Mouse (Mus musculus): ENCODE data around the gene Pgm2l1. TPM values are rescaled to one million over a fixed set of nuclear protein-coding genes. Genes with fewer than 3 reads are reported as not detected.

The Pgm2l1 gene
- polyA plus RNA-seq (2016; fragmentation: Nextera tagmentation; extraction: Ambion mirVana): 8.0 and 8.9 TPM in 2 replicates

DNA sequence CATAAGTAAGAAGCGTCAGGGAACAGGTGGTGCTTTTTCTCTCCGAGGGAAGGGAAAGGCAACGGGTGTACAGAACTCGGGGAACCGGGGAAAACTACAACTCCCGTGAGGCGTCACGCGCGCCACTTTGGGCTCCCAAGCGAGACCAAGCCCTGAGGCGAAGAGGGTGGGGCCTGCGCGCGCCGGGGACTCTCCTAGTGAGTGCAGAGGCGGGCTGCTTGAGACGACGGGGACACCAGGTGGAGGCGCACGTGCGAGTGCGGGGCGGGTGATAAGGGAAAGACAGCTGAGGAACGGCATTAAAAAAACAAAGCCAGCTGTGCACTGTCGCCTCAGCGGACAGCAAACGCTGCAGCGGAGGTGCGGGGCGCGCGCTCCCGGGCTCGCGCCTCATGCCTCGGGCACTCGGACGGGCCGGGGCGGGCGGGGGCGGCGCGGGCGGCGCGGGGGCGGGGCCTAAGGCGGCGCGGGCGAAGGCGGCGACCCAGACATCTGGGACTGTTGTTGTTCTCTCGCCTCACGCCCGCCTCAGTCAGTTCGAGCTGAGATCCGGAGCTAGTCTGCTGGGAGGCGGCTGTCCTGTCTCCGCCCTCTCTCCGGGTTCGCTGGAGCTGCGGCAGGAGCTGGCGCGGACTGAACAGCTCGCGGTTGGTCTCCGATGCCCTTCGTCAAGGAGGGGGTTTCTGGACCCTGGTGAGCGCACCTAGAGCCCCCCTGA is at the start of gene Pgm2l1:
Gene Pgm2l1, plus strand, starts transcription at position 237 of the 718 bp plus-strand sequence.
- WGBS: under 1% methylated on average over 66 of the region's 72 CpGs
- peak within 1 kb of the TSS; percentile 85 for H3K4me2 ChIP-seq
- H3K9me3 ChIP-seq: no peaks in the 10 kb centered on the region
- peak; percentile 99 for ATAC-seq (ENCODE audit: low FRiP score)
- H3K36me3 ChIP-seq (replicated peaks): no peaks in the 10 kb centered on the region
- H3K4me3 ChIP-seq (replicated peaks): peak within 1 kb of the TSS; percentile 79
- peak within 1 kb of the TSS; percentile 84 for H3K9ac ChIP-seq
- peaks cover 11% of the 10 kb centered on the region; the same call in 1 of the 2 replicates for H3K4me1 ChIP-seq
- no peaks in the 10 kb centered on the region for H3K27me3 ChIP-seq
- H3K27ac ChIP-seq: peak within 1 kb of the TSS; percentile 90

DNA sequence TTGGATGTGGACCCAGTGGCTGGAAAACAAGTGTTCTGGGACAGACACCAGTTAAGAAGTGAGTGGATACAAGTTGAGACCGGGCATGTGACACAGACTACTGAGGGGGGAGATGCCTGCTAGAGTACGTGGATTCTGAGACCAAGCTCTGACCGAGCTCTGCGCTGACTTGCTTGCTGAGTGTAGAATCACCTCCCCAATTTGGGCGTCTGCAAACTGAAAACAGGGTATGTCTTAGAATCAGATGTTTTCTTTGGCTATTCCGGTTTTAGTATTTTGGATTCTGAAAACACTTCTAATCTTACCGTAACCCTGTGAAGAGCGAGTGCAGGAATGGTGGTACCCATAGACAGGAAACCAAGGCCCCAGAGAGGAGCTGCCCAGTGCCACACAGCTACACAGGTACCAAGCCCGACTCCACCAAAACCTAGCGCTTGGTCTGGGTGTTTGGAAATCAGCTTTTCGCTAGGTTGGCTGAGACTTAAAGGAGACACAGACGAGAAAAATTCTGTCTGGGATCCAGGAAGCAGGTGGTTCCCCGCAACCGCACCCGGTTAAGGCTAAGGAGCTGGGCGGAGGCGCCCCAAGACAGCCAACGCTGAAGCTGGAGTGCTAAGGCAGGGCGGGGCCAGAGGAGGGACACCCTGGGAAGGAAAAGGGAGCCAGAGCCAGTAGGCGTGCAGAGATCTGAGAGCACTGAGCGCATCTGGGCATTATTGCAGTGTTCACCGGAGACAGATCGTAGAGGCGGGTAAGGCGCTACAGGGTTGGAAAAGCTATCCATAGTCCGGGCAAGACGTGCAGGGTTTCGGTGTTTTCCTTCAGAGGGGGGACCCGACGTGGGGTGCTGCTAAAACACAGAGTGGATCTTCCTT is 48.9 kb upstream of the Pgm2l1 start:
- H3K9ac ChIP-seq: peak overlapping the region; percentile 21; the same call in 1 of the 2 replicates
- peaks cover 59% of the 10 kb centered on the region for H3K27me3 ChIP-seq
- WGBS: 11% methylated on average over 30 of the region's 30 CpGs

DNA sequence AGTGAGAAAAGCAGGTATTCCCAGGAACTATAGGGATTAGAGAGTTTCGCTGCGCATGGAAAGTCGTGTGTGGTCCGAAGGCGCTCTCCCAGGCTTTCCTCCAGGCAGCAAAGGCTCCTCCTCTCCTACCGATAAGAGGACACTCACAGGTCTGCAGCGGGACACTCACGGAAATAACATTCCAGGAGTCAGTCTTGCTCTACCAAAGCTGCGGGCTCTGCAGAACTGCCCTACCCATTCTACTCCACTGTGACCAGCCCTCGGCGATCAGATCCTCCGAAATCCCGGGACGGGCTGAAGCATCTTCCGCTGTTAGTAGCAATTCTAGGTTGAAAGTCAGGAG is 48.3 kb upstream of the Pgm2l1 start:
- peak overlapping the region; percentile 33 for H3K4me3 ChIP-seq (replicated peaks)
- 2% methylated on average over 15 of the region's 15 CpGs for WGBS
- no peaks in the 10 kb centered on the region for H3K36me3 ChIP-seq (replicated peaks)
- H3K9ac ChIP-seq: peak overlapping the region; percentile 21; the same call in 1 of the 2 replicates
- H3K4me2 ChIP-seq: peak overlapping the region; percentile 59
- no peak for ATAC-seq (ENCODE audit: low FRiP score)
- H3K27me3 ChIP-seq: peaks cover 59% of the 10 kb centered on the region
- peaks cover 11% of the 10 kb centered on the region; the same call in 1 of the 2 replicates for H3K4me1 ChIP-seq
- H3K27ac ChIP-seq: no peak overlapping the region
- no peaks in the 10 kb centered on the region for H3K9me3 ChIP-seq

More for the DNA sequence above, 48.9 kb upstream of the Pgm2l1 start:
- 0 out of 2 replicates have a peak, but pooled peaks have one; percentile 30 for ATAC-seq (ENCODE audit: low FRiP score)
- Histone ChIP-seq H3K36me3 (replicated peaks) (no peaks in the 10 kb centered on the region), H3K4me2 (peak overlapping the region; percentile 59), H3K4me1 (peaks cover 11% of the 10 kb centered on the region; the same call in 1 of the 2 replicates), H3K4me3 (replicated peaks) (peak overlapping the region; percentile 33), H3K9me3 (no peaks in the 10 kb centered on the region), H3K27ac (no peak overlapping the region)

DNA sequence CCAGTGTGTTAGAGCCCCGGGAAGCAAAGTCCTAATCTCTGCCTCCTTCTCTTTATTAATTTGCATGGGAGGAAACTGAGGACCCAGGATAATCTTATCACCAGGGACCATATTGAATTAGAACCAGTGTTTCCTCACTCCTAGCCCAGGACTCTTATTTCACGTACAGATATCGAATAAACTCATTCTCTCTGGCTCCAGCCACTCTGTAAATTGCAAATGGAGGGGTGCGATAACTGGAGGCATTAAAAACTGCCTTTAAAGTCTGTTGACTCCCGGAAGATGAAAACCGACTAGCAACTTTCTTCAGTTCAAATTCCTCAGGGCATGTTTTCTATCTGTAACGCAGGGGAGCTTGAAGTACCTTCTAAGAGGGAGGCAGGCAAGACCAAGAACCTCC is 47.8 kb upstream of the Pgm2l1 start:
- H3K9me3 ChIP-seq: no peaks in the 10 kb centered on the region
- H3K4me1 ChIP-seq: peaks cover 11% of the 10 kb centered on the region; the same call in 1 of the 2 replicates
- ATAC-seq (ENCODE audit: low FRiP score): no peak
- H3K36me3 ChIP-seq (replicated peaks): no peaks in the 10 kb centered on the region
- H3K9ac ChIP-seq: no peak overlapping the region
- H3K4me2 ChIP-seq: no peak overlapping the region
- peak overlapping the region; percentile 33; the same call in 1 of the 2 replicates for H3K4me3 ChIP-seq (replicated peaks)
- peaks cover 59% of the 10 kb centered on the region for H3K27me3 ChIP-seq
- H3K27ac ChIP-seq: no peak overlapping the region
- WGBS: 64% methylated on average over 7 of the region's 7 CpGs

DNA sequence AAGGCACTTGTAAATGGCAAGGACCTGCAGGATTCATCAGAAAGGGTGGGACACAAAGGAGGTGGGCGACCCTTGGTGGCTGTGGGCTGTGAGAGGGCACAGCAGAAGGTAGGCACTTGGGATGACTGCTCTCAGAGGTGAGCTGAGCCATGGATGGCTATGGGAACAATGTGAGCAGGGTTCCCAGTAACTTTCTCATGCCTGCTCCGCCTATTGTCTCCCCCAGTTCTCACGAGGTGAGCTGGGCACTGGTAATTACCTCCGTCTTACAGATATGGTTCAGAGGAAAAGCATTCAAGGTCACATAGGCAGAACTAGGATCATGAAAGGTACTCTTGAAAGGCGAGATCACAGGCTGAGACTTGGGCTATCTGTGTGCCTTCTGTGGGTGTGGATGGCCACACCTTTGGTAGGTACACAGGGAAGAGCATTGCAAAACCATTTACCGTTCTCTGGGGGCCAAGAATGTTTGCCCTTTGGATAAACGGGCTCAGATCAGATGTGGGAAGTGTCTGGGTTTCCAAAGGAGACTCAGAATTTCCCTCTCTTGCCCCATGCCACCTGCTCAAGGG is 47.3 kb upstream of the Pgm2l1 start:
- H3K27me3 ChIP-seq: peaks cover 59% of the 10 kb centered on the region
- peaks cover 11% of the 10 kb centered on the region; the same call in 1 of the 2 replicates for H3K4me1 ChIP-seq
- 78% methylated on average over 7 of the region's 7 CpGs for WGBS
- no peak overlapping the region for H3K27ac ChIP-seq
- no peak overlapping the region for H3K9ac ChIP-seq
- no peak overlapping the region for H3K4me2 ChIP-seq
- H3K9me3 ChIP-seq: no peaks in the 10 kb centered on the region
- ATAC-seq (ENCODE audit: low FRiP score): no peak
- H3K4me3 ChIP-seq (replicated peaks): no peak overlapping the region
- H3K36me3 ChIP-seq (replicated peaks): no peaks in the 10 kb centered on the region

DNA sequence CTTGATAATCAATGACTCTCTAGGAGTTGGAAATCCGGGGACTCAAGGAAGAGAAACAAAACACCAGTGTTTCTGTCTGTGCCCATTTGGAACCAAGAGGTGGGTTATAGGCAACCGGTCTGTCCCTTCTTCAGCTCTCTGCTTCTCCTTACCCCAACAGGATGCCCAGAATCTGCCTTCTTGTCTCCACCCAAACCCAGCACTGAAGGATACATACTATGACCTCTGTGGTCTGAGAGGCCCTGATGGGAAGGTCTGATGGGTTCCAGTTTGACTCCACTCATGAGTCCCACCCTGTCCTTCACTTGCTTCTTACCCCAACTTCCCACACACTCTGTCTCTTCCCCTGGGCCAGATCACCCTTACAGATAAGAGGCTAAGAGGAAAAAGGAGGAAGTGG is 46.0 kb upstream of the Pgm2l1 start:
- Histone ChIP-seq H3K4me3 (replicated peaks) (no peak overlapping the region), H3K9ac (no peak overlapping the region), H3K36me3 (replicated peaks) (no peaks in the 10 kb centered on the region), H3K4me2 (no peak overlapping the region), H3K27me3 (peaks cover 55% of the 10 kb centered on the region), H3K4me1 (peaks cover 11% of the 10 kb centered on the region; the same call in 1 of the 2 replicates), H3K9me3 (no peaks in the 10 kb centered on the region), H3K27ac (no peak overlapping the region)
- whole genome bisulfite sequencing: 83% methylated on average over 2 of the region's 2 CpGs
- ATAC-seq (ENCODE audit: low FRiP score): no peak

DNA sequence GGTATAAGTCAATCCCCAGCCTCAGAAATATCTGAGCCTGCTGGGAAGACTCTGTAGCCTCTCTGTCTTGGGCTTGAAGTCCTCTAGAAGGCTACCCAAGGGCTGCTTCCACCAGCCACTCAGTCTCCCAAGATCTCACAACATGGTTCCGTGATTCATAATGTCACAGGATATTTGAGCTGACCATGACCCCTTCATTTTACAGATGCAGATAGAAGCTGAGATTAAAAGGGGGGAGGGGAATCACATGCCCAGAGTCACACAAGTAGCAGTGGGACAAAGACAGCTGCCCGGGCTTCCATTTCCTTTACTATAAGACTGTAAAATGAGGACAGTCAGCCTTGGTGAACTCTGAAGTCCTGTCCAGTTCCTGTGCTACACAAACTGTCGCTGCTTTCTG is 45.6 kb upstream of the Pgm2l1 start:
- H3K36me3 ChIP-seq (replicated peaks): no peaks in the 10 kb centered on the region
- 82% methylated on average over 3 of the region's 3 CpGs for WGBS
- H3K4me3 ChIP-seq (replicated peaks): no peak overlapping the region
- no peak overlapping the region for H3K4me2 ChIP-seq
- H3K27me3 ChIP-seq: peaks cover 54% of the 10 kb centered on the region
- no peak overlapping the region for H3K27ac ChIP-seq
- ATAC-seq (ENCODE audit: low FRiP score): no peak
- no peak overlapping the region for H3K9ac ChIP-seq
- peaks cover 11% of the 10 kb centered on the region; the same call in 1 of the 2 replicates for H3K4me1 ChIP-seq
- no peaks in the 10 kb centered on the region for H3K9me3 ChIP-seq

DNA sequence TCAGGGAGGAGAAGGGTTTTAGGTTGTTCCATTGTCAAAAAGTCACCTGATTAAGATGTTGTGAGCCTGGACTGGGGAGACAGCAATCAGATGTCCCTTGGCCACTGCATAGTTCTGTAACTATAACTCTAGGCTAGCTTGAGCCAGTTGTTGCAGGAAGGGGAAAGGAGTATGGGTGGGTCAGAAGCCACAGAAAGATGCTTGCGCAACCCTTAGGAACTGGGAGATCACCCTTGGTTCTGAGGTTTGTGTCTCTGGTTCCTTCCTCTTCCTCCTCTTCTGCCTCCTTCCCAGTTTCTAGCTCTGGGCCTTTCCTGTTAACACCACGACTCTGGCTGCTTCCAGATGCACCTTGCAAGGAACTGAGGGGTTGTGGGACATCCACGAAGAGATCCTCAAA is 44.8 kb upstream of the Pgm2l1 start:
- Histone ChIP-seq H3K9ac (no peak overlapping the region), H3K36me3 (replicated peaks) (no peaks in the 10 kb centered on the region)
- WGBS: 80% methylated on average over 3 of the region's 3 CpGs

DNA sequence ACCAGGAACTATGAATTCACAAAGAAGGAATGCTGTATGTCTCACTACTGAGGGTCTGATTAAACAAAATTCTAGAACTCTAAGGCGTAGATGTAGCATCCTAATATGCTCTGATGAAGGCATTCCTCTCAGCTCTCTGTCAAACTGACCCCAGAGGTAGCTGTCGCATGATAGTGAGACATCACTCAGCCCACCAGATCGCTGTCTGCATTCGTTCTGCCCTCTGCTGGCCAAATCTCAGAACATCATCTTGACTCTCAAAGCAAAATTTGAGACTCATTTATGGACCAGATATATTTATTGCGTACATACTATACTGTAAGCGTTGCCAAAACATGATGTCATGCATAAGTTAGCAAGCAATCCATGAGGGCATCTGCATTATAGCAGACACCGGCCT is 39.6 kb upstream of the Pgm2l1 start:
- WGBS: 27% methylated on average over 7 of the region's 7 CpGs
- no peak for ATAC-seq (ENCODE audit: low FRiP score)
- H3K9ac ChIP-seq: no peak overlapping the region

More for the DNA sequence above, 44.8 kb upstream of the Pgm2l1 start:
- Histone ChIP-seq H3K27me3 (peaks cover 46% of the 10 kb centered on the region), H3K4me3 (replicated peaks) (no peak overlapping the region), H3K27ac (no peak overlapping the region), H3K9me3 (no peaks in the 10 kb centered on the region), H3K4me1 (peaks cover 11% of the 10 kb centered on the region; the same call in 1 of the 2 replicates), H3K4me2 (no peak overlapping the region)
- no peak for ATAC-seq (ENCODE audit: low FRiP score)

DNA sequence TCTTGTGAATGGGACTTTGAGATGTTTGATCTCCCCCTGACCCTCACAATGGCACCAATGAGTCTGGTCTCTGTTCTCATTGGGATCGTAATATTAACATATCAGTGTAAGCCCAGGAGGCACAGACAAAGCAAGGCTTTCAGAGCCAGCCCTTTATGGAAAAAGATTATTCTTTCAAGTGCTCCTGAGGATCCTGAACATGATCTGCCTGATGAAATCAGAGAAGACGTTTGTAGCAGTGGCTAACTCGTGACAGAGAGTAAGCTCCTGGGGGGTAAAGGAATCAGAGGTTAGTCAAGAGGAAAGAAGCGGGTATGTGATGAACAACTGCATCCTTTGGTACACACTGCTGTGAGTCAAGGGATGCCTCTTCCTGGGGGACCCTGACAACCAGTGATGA is 37.0 kb upstream of the Pgm2l1 start:
- no peak for ATAC-seq (ENCODE audit: low FRiP score)
- no peaks in the 10 kb centered on the region for H3K9me3 ChIP-seq
- no peak overlapping the region for H3K9ac ChIP-seq
- no peak overlapping the region for H3K27ac ChIP-seq
- H3K4me2 ChIP-seq: no peak overlapping the region
- WGBS: 30% methylated on average over 4 of the region's 4 CpGs
- no peak overlapping the region for H3K4me3 ChIP-seq (replicated peaks)
- no peaks in the 10 kb centered on the region for H3K4me1 ChIP-seq
- no peaks in the 10 kb centered on the region for H3K36me3 ChIP-seq (replicated peaks)
- 0 out of 2 replicates have a peak, but pooled peaks cover 6% of the 10 kb centered on the region for H3K27me3 ChIP-seq

More for the DNA sequence above, 39.6 kb upstream of the Pgm2l1 start:
- H3K27me3 ChIP-seq: 0 out of 2 replicates have a peak, but pooled peaks cover 6% of the 10 kb centered on the region
- no peaks in the 10 kb centered on the region for H3K9me3 ChIP-seq
- no peaks in the 10 kb centered on the region for H3K4me1 ChIP-seq
- no peak overlapping the region for H3K27ac ChIP-seq
- H3K4me2 ChIP-seq: no peak overlapping the region
- no peak overlapping the region for H3K4me3 ChIP-seq (replicated peaks)
- no peaks in the 10 kb centered on the region for H3K36me3 ChIP-seq (replicated peaks)

DNA sequence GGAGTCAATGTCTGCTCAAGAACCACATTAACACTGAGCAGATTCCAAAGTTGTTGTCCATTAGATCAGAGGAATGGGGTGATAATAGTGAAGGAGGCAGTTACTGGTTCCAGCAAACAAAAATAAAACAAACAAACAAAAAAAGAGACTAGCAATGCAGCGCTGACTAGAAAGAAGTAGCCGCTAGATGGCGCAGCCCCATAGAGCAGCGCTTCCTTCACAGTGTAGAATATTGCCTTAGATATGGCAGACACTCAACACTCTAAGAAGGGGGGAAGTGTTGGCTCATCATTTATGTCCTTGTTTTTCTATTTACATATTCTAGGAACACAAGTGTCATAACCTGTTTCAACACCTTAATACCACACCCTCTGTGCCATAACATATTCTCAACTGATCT is 36.4 kb upstream of the Pgm2l1 start:
- Histone ChIP-seq H3K9ac (no peak overlapping the region), H3K27ac (no peak overlapping the region), H3K4me3 (replicated peaks) (no peak overlapping the region), H3K27me3 (0 out of 2 replicates have a peak, but pooled peaks cover 6% of the 10 kb centered on the region), H3K4me2 (no peak overlapping the region), H3K4me1 (no peaks in the 10 kb centered on the region), H3K9me3 (no peaks in the 10 kb centered on the region), H3K36me3 (replicated peaks) (no peaks in the 10 kb centered on the region)
- 6% methylated on average over 4 of the region's 4 CpGs for WGBS
- 0 out of 2 replicates have a peak, but pooled peaks have one; percentile 53 for ATAC-seq (ENCODE audit: low FRiP score)

DNA sequence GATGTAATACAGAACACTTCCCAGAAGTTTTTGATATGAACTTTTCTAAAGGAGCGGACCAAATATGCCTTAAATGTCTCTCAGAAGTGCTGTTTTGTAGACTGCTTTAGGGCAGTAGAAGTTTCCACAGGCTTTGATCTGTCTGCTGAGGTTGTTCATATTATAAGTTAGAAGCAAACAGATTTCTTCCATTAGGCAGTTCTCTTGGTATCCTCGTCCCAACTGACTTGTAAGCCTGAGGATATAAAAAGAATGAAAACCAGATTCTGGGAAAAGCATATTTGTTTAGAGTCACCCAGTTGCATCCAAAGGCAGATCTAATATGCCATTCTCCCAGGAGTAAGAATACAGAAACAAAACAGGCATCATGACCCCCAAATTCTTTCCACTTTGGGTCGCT is 26.0 kb upstream of the Pgm2l1 start:
- no peaks in the 10 kb centered on the region for H3K9me3 ChIP-seq
- no peak overlapping the region for H3K4me3 ChIP-seq (replicated peaks)
- no peaks in the 10 kb centered on the region for H3K4me1 ChIP-seq
- no peaks in the 10 kb centered on the region for H3K36me3 ChIP-seq (replicated peaks)
- H3K4me2 ChIP-seq: no peak overlapping the region
- peaks cover 15% of the 10 kb centered on the region for H3K27me3 ChIP-seq
- H3K27ac ChIP-seq: no peak overlapping the region
- ATAC-seq (ENCODE audit: low FRiP score): no peak
- no peak overlapping the region for H3K9ac ChIP-seq
- WGBS: 89% methylated on average over 3 of the region's 3 CpGs

Data from forebrain, embryonic 12.5 days (tissue).